Comparison of ENCODE assay signal across 21 mouse cellular contexts in genomic region chr4:149606056-149606455, GRCm38 (mm10). TPM values are rescaled to one million over a fixed set of nuclear protein-coding genes. Genes with fewer than 3 reads are reported as not detected.
A peak's percentile ranks its signal among the peaks of the same experiment; 100 is the strongest.
DNase-seq lines count a peak whose midpoint lies in the region; ATAC-seq and TF ChIP-seq lines count a peak whose summit lies in the region.
"Had no signal": no experiment of that assay in that cellular context is flagged by ENCODE, and none has a peak within 500 bp of the region (broad histone marks: within the 10 kb centered on the region; RNA-seq: fewer than 3 reads in every experiment).

No protein-coding gene starts in this region.

- H3K27me3 ChIP-seq in neural tube, embryonic 13.5 days: no peaks in the 10 kb centered on the region
- no peaks in the 10 kb centered on the region for H3K27me3 ChIP-seq in hindbrain, embryonic 15.5 days
- H3K27me3 ChIP-seq in midbrain, postnatal 0 days (ENCODE audit: insufficient read depth, low read length): no peaks in the 10 kb centered on the region
- H3K27me3 ChIP-seq: forebrain, embryonic 15.5 days; limb, embryonic 15.5 days had no signal

- peak overlapping the region; percentile 30; the same call in 1 of the 2 replicates for H3K27ac ChIP-seq in neural tube, embryonic 13.5 days (replicated peaks)
- peak overlapping the region; percentile 62 for H3K27ac ChIP-seq in hindbrain, embryonic 15.5 days (replicated peaks)
- no peak overlapping the region for H3K27ac ChIP-seq in midbrain, postnatal 0 days (ENCODE audit: low read depth, low read length)
- H3K27ac ChIP-seq: forebrain, embryonic 15.5 days; limb, embryonic 15.5 days; macrophage had no signal

- no peak overlapping the region for H3K4me3 ChIP-seq in neural tube, embryonic 13.5 days
- no peak overlapping the region for H3K4me3 ChIP-seq in hindbrain, embryonic 15.5 days
- H3K4me3 ChIP-seq in midbrain, postnatal 0 days (ENCODE audit: low read depth, low read length): no peak overlapping the region
- H3K4me3 ChIP-seq: forebrain, embryonic 15.5 days; limb, embryonic 15.5 days; myocyte had no signal

- DNase-seq in heart, adult 11 months: peak; percentile 97
- DNase-seq in heart, postnatal 25 days (ENCODE audit: low spot score): no peak
- DNase-seq in neural tube, embryonic 10.5 days (ENCODE audit: extremely low spot score, low spot score): no peak
- peak; percentile 76 for DNase-seq in midbrain, postnatal 0 days (ENCODE audit: low spot score)
- no peak for DNase-seq in gastrocnemius, adult 8-10 months (ENCODE audit: low spot score in 2 of 2)
- DNase-seq: adrenal gland, postnatal 14 days; gastrocnemius, postnatal 10 days; heart, postnatal 4 days; kidney, adult 18-20 months; kidney, postnatal 25 days; liver, postnatal 0 days; right cerebral cortex, postnatal 25 days; thymus, postnatal 25 days had no signal

- no peaks in the 10 kb centered on the region for H3K36me3 ChIP-seq in neural tube, embryonic 13.5 days
- H3K36me3 ChIP-seq in hindbrain, embryonic 15.5 days: no peaks in the 10 kb centered on the region
- no peaks in the 10 kb centered on the region for H3K36me3 ChIP-seq in midbrain, postnatal 0 days (ENCODE audit: insufficient read depth, low read length)
- H3K36me3 ChIP-seq: forebrain, embryonic 15.5 days; limb, embryonic 15.5 days had no signal

- no peak overlapping the region for H3K4me2 ChIP-seq in neural tube, embryonic 13.5 days
- H3K4me2 ChIP-seq in hindbrain, embryonic 15.5 days: peak overlapping the region; percentile 17; the same call in 1 of the 2 replicates
- H3K4me2 ChIP-seq in midbrain, postnatal 0 days (ENCODE audit: low read depth, low read length, poor library complexity, severe bottlenecking): no peak overlapping the region
- H3K4me2 ChIP-seq: forebrain, embryonic 15.5 days; heart, embryonic 11.5 days; limb, embryonic 15.5 days had no signal

- no peaks in the 10 kb centered on the region for H3K9me3 ChIP-seq in neural tube, embryonic 13.5 days
- H3K9me3 ChIP-seq in hindbrain, embryonic 15.5 days: no peaks in the 10 kb centered on the region
- no peaks in the 10 kb centered on the region for H3K9me3 ChIP-seq in midbrain, postnatal 0 days (ENCODE audit: low read length)
- H3K9me3 ChIP-seq: forebrain, embryonic 15.5 days; limb, embryonic 15.5 days had no signal

- intact Hi-C loops in heart, postnatal 25 days (cut with DNase I): loop anchor here (2.0 kb wide), 1 partner anchor 13 kb away; no protein-coding TSS in a partner anchor

- TF ChIP-seq CTCF in midbrain, postnatal 0 days (IDR thresholded peaks at IDR 0.05): no peak

- 69% methylated on average over 18 of the region's 18 CpGs for WGBS in neural tube, embryonic 13.5 days
- 49% methylated on average over 18 of the region's 18 CpGs for WGBS in hindbrain, embryonic 15.5 days
- WGBS in midbrain, postnatal 0 days: 62% methylated on average over 18 of the region's 18 CpGs

- H3K9ac ChIP-seq in neural tube, embryonic 13.5 days: 0 out of 2 replicates have a peak overlapping the region, but pooled peaks have one; percentile 3
- no peak overlapping the region for H3K9ac ChIP-seq in hindbrain, embryonic 15.5 days
- H3K9ac ChIP-seq in midbrain, postnatal 0 days (replicated peaks; ENCODE audit: low read length, poor library complexity, severe bottlenecking): no peak overlapping the region
- H3K9ac ChIP-seq: forebrain, embryonic 15.5 days; limb, embryonic 15.5 days; liver, postnatal 0 days had no signal

- H3K4me1 ChIP-seq in neural tube, embryonic 13.5 days (replicated peaks): peaks cover 52% of the 10 kb centered on the region
- H3K4me1 ChIP-seq in hindbrain, embryonic 15.5 days (replicated peaks): peaks cover 51% of the 10 kb centered on the region
- H3K4me1 ChIP-seq in midbrain, postnatal 0 days (ENCODE audit: insufficient read depth, low read length): peaks cover 5% of the 10 kb centered on the region; the same call in 1 of the 2 replicates

- no peak for ATAC-seq in neural tube, embryonic 13.5 days (ENCODE audit: low read depth)
- ATAC-seq in hindbrain, embryonic 15.5 days (ENCODE audit: low FRiP score, low read depth): peak; percentile 52
- ATAC-seq in midbrain, postnatal 0 days (ENCODE audit: low FRiP score): 0 out of 2 replicates have a peak, but pooled peaks have one; percentile 42
- no peak for ATAC-seq in inflammation-experienced regulatory T-cells, adult 6 months
- ATAC-seq: forebrain, embryonic 15.5 days; liver, postnatal 0 days had no signal

RNA-seq across cellular contexts. Expression of gene Clstn1, which starts 19.8 kb away (rescaled TPM):
- total RNA-seq in heart, postnatal 25 days (2021): 10 to 100 TPM; 80.7 to 84.0 TPM
- polyA plus RNA-seq in neural tube, embryonic 13.5 days (2015; fragmentation: Nextera tagmentation; extraction: Ambion mirVana): 131 and 142 TPM in 2 replicates
- polyA plus RNA-seq in hindbrain, embryonic 15.5 days (2015; fragmentation: Nextera tagmentation; extraction: Ambion mirVana): 178 and 198 TPM in 2 replicates
- 552 and 565 TPM in 2 replicates for total RNA-seq in midbrain, postnatal 0 days (2014; rRNA removed)
- 196 and 209 TPM in 2 replicates for polyA plus RNA-seq in midbrain, postnatal 0 days (2015; fragmentation: Nextera tagmentation; extraction: Ambion mirVana)
- 1 to 10 TPM; 5.4 to 7.5 (median 6.3) TPM for polyA plus RNA-seq in inflammation-experienced regulatory T-cells, adult 6 months (2017; shearing (Covaris generic))
- total RNA-seq in gastrocnemius, adult 8-10 months (2022): 10 to 100 TPM; 17.1 to 25.6 (median 24.8) TPM

Comparison
In these comparisons a context has a peak if more than half of its experiments do, and no peak if none do; other contexts are left out.
1. DNase-seq: peak in heart, adult 11 months (single experiment) and midbrain, postnatal 0 days (single experiment); none in heart, postnatal 25 days (single experiment), neural tube, embryonic 10.5 days (single experiment) and gastrocnemius, adult 8-10 months (0 of 2).
2. ATAC-seq: peak in hindbrain, embryonic 15.5 days (single experiment) and midbrain, postnatal 0 days (single experiment); none in neural tube, embryonic 13.5 days (single experiment) and inflammation-experienced regulatory T-cells, adult 6 months (single experiment).
3. RNA of gene Clstn1, which starts 19.8 kb away (polyA plus RNA-seq): 196 to 209 TPM in midbrain, postnatal 0 days, 178 to 198 TPM in hindbrain, embryonic 15.5 days and 131 to 142 TPM in neural tube, embryonic 13.5 days; 5.4 to 7.5 TPM in inflammation-experienced regulatory T-cells, adult 6 months; every median in the first group is over 10 times any median in the second.